Mouse (Mus musculus) hindbrain, embryonic 13.5 days (tissue): ENCODE measurements around the gene Rassf2. TPM values are rescaled to one million over a fixed set of nuclear protein-coding genes. Genes with fewer than 3 reads are reported as not detected.

Source experiments
- ATAC-seq: fragments of 200-750 bp; cut with Nextera tagmentation; 2 replicates; pipeline ENCODE4 v1.8.0; 2017; ENCODE audit warnings: moderate TSS enrichment; ENCODE audit not compliant: low FRiP score
- H3K27ac ChIP-seq: fragments of 300-500 bp; sonication (generic); 2 replicates; pipeline ENCODE4 v1.5.1; 2015; ENCODE audit warnings: inconsistent platforms, mild to moderate bottlenecking, moderate library complexity
- H3K27me3 ChIP-seq: fragments of 300-500 bp; sonication (generic); 2 replicates; pipeline ENCODE4 v1.6.1; 2015; ENCODE audit warnings: mild to moderate bottlenecking, inconsistent platforms
- H3K36me3 ChIP-seq: fragments of 300-500 bp; sonication (generic); 2 replicates; pipeline ENCODE4 v1.6.1; 2015; ENCODE audit warnings: mild to moderate bottlenecking, inconsistent platforms
- H3K4me1 ChIP-seq: fragments of 300-500 bp; sonication (generic); replicated peaks from 2 replicates; pipeline ENCODE4 v1.6.1; 2015; ENCODE audit warnings: inconsistent platforms
- H3K4me2 ChIP-seq: fragments of 300-500 bp; sonication (generic); 2 replicates; pipeline ENCODE4 v1.6.1; 2015; ENCODE audit warnings: inconsistent platforms, mild to moderate bottlenecking, moderate library complexity
- H3K4me3 ChIP-seq: fragments of 300-500 bp; sonication (generic); 2 replicates; pipeline ENCODE4 v1.5.1; 2015; ENCODE audit warnings: mild to moderate bottlenecking, inconsistent platforms
- H3K9ac ChIP-seq: fragments of 300-500 bp; sonication (generic); 2 replicates; pipeline ENCODE4 v1.6.1; 2015; ENCODE audit warnings: mild to moderate bottlenecking, inconsistent platforms
- H3K9me3 ChIP-seq: fragments of 300-500 bp; sonication (generic); 2 replicates; pipeline ENCODE4 v1.6.1; 2016; ENCODE audit warnings: inconsistent platforms
- WGBS: fragments of 180-500 bp; shearing (Covaris S2); methylation state at CpG from one replicate; pipeline ENCODE4 v1.1.7; 2015; 5-methylcytosine and 5-hydroxymethylcytosine counted together
- polyA plus RNA-seq: library from polyadenylated mRNA; unstranded; fragments of >200 nt; fragmentation: Nextera tagmentation; extraction: Ambion mirVana; gene quantifications from 2 replicates; pipeline ENCODE4 v1.2.1, GENCODE M21; 2015

Rassf2 gene
- polyA plus RNA-seq, 1 experiment from 2014 or later: 30.6 TPM

DNA sequence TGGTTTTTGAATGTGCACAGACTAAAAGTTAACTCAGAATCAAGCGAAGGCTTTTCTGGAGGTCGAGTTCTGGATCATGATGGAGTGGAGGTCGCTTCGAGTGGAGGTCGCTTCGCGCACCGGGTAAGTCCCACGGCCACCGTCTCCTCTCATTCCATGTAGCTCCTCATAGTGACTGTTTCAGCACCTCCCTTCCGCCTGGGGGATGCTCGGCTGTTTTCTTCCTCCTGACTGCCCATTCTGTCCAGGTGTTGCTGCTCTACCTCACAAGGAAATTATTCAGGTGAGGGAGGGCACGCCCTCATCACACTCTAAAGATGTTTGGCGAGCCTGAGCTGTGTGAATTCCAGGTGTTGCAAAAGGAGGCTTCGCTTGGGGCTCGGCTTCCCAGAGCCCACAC is 83.7 kb downstream of the Rassf2 start:
- H3K9ac ChIP-seq: no peak overlapping the region
- H3K4me3 ChIP-seq: no peak overlapping the region

DNA sequence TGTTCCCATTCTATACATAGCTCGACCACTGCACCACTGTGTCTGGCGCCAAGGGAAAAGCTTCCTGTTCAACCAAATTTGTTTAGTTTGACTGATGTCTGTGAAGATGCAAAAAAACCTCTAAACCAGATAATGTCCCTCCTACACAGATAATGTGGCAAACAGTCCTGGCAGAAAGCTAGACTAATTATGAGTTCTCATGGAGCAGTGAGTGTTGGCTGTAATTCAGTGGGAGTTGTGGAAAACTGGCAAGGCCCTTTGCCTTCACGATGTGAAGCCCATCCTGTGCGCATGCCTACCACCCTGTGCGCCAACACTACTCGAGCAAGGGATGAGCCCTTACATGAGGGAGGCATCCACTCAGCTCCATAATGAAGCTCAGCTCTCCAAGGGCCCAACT is 84.3 kb downstream of the Rassf2 start:
- ATAC-seq: no peak
- H3K27ac ChIP-seq: no peak overlapping the region
- no peak overlapping the region for H3K4me2 ChIP-seq
- H3K4me1 ChIP-seq: 0 out of 2 replicates have a peak, but pooled peaks cover 4% of the 10 kb centered on the region
- H3K9ac ChIP-seq: no peak overlapping the region
- 89% methylated on average over 6 of the region's 6 CpGs for WGBS
- peaks cover 7% of the 10 kb centered on the region; the same call in 1 of the 2 replicates for H3K27me3 ChIP-seq
- H3K9me3 ChIP-seq: no peaks in the 10 kb centered on the region
- no peaks in the 10 kb centered on the region for H3K36me3 ChIP-seq
- H3K4me3 ChIP-seq: no peak overlapping the region

More for the DNA sequence above, 83.7 kb downstream of the Rassf2 start:
- H3K4me1 ChIP-seq: 0 out of 2 replicates have a peak, but pooled peaks cover 5% of the 10 kb centered on the region
- H3K27me3 ChIP-seq: peaks cover 8% of the 10 kb centered on the region; the same call in 1 of the 2 replicates
- no peak overlapping the region for H3K27ac ChIP-seq
- no peaks in the 10 kb centered on the region for H3K36me3 ChIP-seq
- no peak overlapping the region for H3K4me2 ChIP-seq
- no peaks in the 10 kb centered on the region for H3K9me3 ChIP-seq
- 93% methylated on average over 16 of the region's 16 CpGs for WGBS
- no peak for ATAC-seq

GRCm38 (mm10) chr2:131945225-131945624 is 84.8 kb downstream of the Rassf2 start:
- Histone ChIP-seq H3K36me3 (no peaks in the 10 kb centered on the region), H3K9me3 (no peaks in the 10 kb centered on the region), H3K4me3 (no peak overlapping the region), H3K27ac (no peak overlapping the region), H3K4me2 (no peak overlapping the region), H3K9ac (no peak overlapping the region), H3K27me3 (0 out of 2 replicates have a peak, but pooled peaks cover 1% of the 10 kb centered on the region), H3K4me1 (no peaks in the 10 kb centered on the region)
- WGBS: 89% methylated on average over 8 of the region's 8 CpGs
- no peak for ATAC-seq

DNA sequence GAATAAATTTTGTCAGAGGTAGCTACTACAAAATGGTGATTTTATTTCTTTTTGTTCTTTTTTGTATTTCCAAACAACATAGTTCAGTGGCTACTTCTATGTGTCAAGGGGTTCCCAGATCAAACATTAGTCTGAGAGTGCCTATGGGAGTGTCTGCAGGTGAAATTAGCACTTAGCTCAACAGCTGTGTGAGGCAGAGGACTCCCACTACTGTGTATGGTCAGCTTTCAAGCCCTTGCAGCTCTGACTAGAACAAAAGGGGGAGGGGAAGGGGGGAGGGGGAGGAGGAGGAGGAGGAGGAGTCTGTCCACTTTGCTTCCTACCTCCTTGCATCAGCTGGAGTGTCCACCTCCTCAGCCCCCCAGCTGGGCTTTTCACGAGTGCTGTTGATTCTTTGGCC is 85.7 kb downstream of the Rassf2 start:
- no peaks in the 10 kb centered on the region for H3K9me3 ChIP-seq
- no peaks in the 10 kb centered on the region for H3K27me3 ChIP-seq
- no peaks in the 10 kb centered on the region for H3K4me1 ChIP-seq
- 31% methylated on average over 1 of the region's 1 CpGs for WGBS
- H3K4me3 ChIP-seq: no peak overlapping the region
- H3K36me3 ChIP-seq: no peaks in the 10 kb centered on the region
- no peak overlapping the region for H3K27ac ChIP-seq
- H3K4me2 ChIP-seq: no peak overlapping the region
- H3K9ac ChIP-seq: no peak overlapping the region
- ATAC-seq: no peak

DNA sequence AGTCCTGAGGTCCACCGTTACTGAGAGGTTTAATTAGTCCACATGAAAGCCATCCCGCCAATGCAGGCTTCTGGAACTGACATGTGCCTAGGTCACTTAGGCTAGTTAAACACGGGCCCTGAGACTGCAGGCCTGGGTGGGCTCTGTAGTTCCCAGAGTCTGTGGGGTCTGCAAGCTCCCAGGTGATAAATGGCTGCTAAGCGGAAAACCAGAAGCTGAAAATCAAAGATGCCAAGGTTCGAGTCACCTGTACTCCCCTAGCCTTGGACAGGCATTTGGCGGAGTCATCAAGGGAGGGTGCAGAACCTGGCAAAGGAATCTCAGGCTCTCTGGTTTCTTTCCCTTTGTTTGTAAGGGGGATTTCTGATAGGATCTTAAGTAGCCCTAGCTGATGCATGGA is 88.6 kb downstream of the Rassf2 start:
- 77% methylated on average over 6 of the region's 6 CpGs for WGBS
- Histone ChIP-seq H3K36me3 (peaks cover 18% of the 10 kb centered on the region), H3K4me1 (no peaks in the 10 kb centered on the region), H3K4me3 (no peak overlapping the region), H3K9ac (no peak overlapping the region), H3K4me2 (no peak overlapping the region), H3K27ac (no peak overlapping the region), H3K9me3 (no peaks in the 10 kb centered on the region), H3K27me3 (no peaks in the 10 kb centered on the region)
- no peak for ATAC-seq

- no peak overlapping the region for H3K27ac ChIP-seq
- H3K4me1 ChIP-seq: no peaks in the 10 kb centered on the region
- no peaks in the 10 kb centered on the region for H3K9me3 ChIP-seq
- no peak overlapping the region for H3K9ac ChIP-seq
- 86% methylated on average over 3 of the region's 3 CpGs for WGBS
- peaks cover 25% of the 10 kb centered on the region for H3K36me3 ChIP-seq
- no peak overlapping the region for H3K4me3 ChIP-seq
- H3K4me2 ChIP-seq: no peak overlapping the region
- no peak for ATAC-seq
- H3K27me3 ChIP-seq: no peaks in the 10 kb centered on the region
Measured at GRCm38 (mm10) chr2:131940506-131940905, 89.6 kb downstream of the Rassf2 start.

Other genes starting within 250 kb of the Rassf2 start
- not detected in 2 replicates for gene Erv3, start 170.5 kb downstream of the Rassf2 start, polyA plus RNA-seq
- gene Prnp, start 120.3 kb downstream of the Rassf2 start, polyA plus RNA-seq: 113 and 118 TPM in 2 replicates
- not detected in 2 replicates for gene Prn, start 120.3 kb downstream of the Rassf2 start, polyA plus RNA-seq
- gene Prnd, start 79.4 kb downstream of the Rassf2 start, polyA plus RNA-seq: 11.8 and 13.3 TPM in 2 replicates
- 25.5 and 25.9 TPM in 2 replicates for gene Slc23a2, start 114.8 kb upstream of the Rassf2 start, polyA plus RNA-seq
- gene Tmem230, start 217.5 kb upstream of the Rassf2 start, polyA plus RNA-seq: 50.4 TPM in 2 replicates
- gene Pcna, start 223.1 kb upstream of the Rassf2 start, polyA plus RNA-seq: 115 and 119 TPM in 2 replicates
- gene Cds2, start 232.9 kb upstream of the Rassf2 start, polyA plus RNA-seq: 34.6 and 39.3 TPM in 2 replicates